21 mouse cellular contexts compared by ENCODE assay signal in the genomic region with DNA sequence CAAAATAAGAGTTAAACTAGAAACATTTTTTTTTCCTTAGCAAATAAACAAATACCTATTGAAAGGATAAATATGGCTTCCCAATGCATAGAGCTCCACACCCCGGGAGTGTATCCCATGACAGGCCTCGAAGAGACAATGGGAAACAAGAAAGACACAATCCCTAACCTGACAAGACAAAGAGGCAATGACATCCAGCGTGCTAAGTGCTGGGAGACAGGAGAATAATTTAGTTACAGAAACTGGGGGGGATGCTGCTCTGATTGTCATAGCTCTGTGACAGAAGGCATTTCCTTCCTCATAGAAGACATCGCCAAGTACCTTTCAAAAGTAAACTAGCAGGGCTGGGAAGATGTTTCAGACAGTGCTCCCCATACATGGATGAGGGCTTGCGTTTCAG.
A peak's percentile ranks its signal among the peaks of the same experiment; 100 is the strongest.
DNase-seq lines count a peak whose midpoint lies in the region; ATAC-seq and TF ChIP-seq lines count a peak whose summit lies in the region.
"Had no signal": no experiment of that assay in that cellular context is flagged by ENCODE, and none has a peak within 500 bp of the region (broad histone marks: within the 10 kb centered on the region; RNA-seq: fewer than 3 reads in every experiment).

No protein-coding gene starts in this region.

- no peak overlapping the region for H3K4me3 ChIP-seq in forebrain, embryonic 12.5 days (replicated peaks)
- no peak overlapping the region for H3K4me3 ChIP-seq in forebrain, embryonic 10.5 days
- H3K4me3 ChIP-seq in kidney, adult 2 months (ENCODE audit: insufficient read depth, low read depth, low read length): no peak overlapping the region
- no peak overlapping the region for H3K4me3 ChIP-seq in kidney, embryonic 15.5 days (replicated peaks)
- H3K4me3 ChIP-seq in forebrain, postnatal 0 days (ENCODE audit: low read depth, low read length): no peak overlapping the region
- no peak overlapping the region for H3K4me3 ChIP-seq in intestine, embryonic 16.5 days (ENCODE audit: low read length)
- H3K4me3 ChIP-seq: embryonic facial prominence, embryonic 12.5 days; heart, embryonic 13.5 days; hindbrain, embryonic 15.5 days had no signal

- no peaks in the 10 kb centered on the region for H3K9me3 ChIP-seq in forebrain, embryonic 12.5 days
- no peaks in the 10 kb centered on the region for H3K9me3 ChIP-seq in forebrain, embryonic 10.5 days
- no peaks in the 10 kb centered on the region for H3K9me3 ChIP-seq in kidney, embryonic 15.5 days (replicated peaks)
- no peaks in the 10 kb centered on the region for H3K9me3 ChIP-seq in forebrain, postnatal 0 days (ENCODE audit: low read length)
- no peaks in the 10 kb centered on the region for H3K9me3 ChIP-seq in intestine, embryonic 16.5 days (ENCODE audit: control insufficient read depth, low read length)
- H3K9me3 ChIP-seq: embryonic facial prominence, embryonic 12.5 days; G1E; heart, embryonic 13.5 days; hindbrain, embryonic 15.5 days had no signal

- WGBS in forebrain, embryonic 12.5 days: 62% methylated on average over 5 of the region's 5 CpGs
- WGBS in forebrain, embryonic 10.5 days: 76% methylated on average over 5 of the region's 5 CpGs
- WGBS in kidney, adult 2 months: 71% methylated on average over 5 of the region's 5 CpGs
- 75% methylated on average over 5 of the region's 5 CpGs for WGBS in kidney, embryonic 15.5 days
- WGBS in forebrain, postnatal 0 days: 58% methylated on average over 5 of the region's 5 CpGs
- 71% methylated on average over 5 of the region's 5 CpGs for WGBS in intestine, embryonic 16.5 days

- no peak overlapping the region for H3K9ac ChIP-seq in forebrain, embryonic 12.5 days
- no peak overlapping the region for H3K9ac ChIP-seq in kidney, embryonic 15.5 days
- H3K9ac ChIP-seq in forebrain, postnatal 0 days: no peak overlapping the region
- H3K9ac ChIP-seq in intestine, embryonic 16.5 days (ENCODE audit: low read depth, low read length): no peak overlapping the region
- H3K9ac ChIP-seq: embryonic facial prominence, embryonic 12.5 days; heart, embryonic 13.5 days; hindbrain, embryonic 15.5 days had no signal

- no peaks in the 10 kb centered on the region for H3K27me3 ChIP-seq in forebrain, embryonic 12.5 days
- H3K27me3 ChIP-seq in forebrain, embryonic 10.5 days (ENCODE audit: poor library complexity, severe bottlenecking): no peaks in the 10 kb centered on the region
- H3K27me3 ChIP-seq in kidney, adult 2 months (replicated peaks; ENCODE audit: control insufficient read depth, insufficient read depth, low read length): no peaks in the 10 kb centered on the region
- no peaks in the 10 kb centered on the region for H3K27me3 ChIP-seq in kidney, embryonic 15.5 days
- H3K27me3 ChIP-seq in forebrain, postnatal 0 days (ENCODE audit: insufficient read depth, low read length): no peaks in the 10 kb centered on the region
- H3K27me3 ChIP-seq in intestine, embryonic 16.5 days (replicated peaks; ENCODE audit: control insufficient read depth, insufficient read depth, low read length): no peaks in the 10 kb centered on the region
- H3K27me3 ChIP-seq: embryonic facial prominence, embryonic 12.5 days; heart, embryonic 13.5 days; hindbrain, embryonic 15.5 days had no signal

- 0 out of 2 replicates have a peak, but pooled peaks have one; percentile 31 for ATAC-seq in forebrain, embryonic 12.5 days (ENCODE audit: low FRiP score)
- no peak for ATAC-seq in kidney, embryonic 15.5 days (replicated peaks; ENCODE audit: low FRiP score)
- ATAC-seq in forebrain, postnatal 0 days: peak; percentile 38; the same call in 1 of the 2 replicates
- no peak for ATAC-seq in intestine, embryonic 16.5 days
- ATAC-seq: CD4-positive, CD25-positive, alpha-beta regulatory T cell, adult 4 months; intestine, postnatal 0 days had no signal

- H3K4me2 ChIP-seq in forebrain, embryonic 12.5 days: no peak overlapping the region
- H3K4me2 ChIP-seq in kidney, embryonic 15.5 days: no peak overlapping the region
- H3K4me2 ChIP-seq in forebrain, postnatal 0 days (ENCODE audit: low read depth): no peak overlapping the region
- no peak overlapping the region for H3K4me2 ChIP-seq in intestine, embryonic 16.5 days (ENCODE audit: low read depth, low read length)
- H3K4me2 ChIP-seq: embryonic facial prominence, embryonic 12.5 days; heart, embryonic 13.5 days had no signal

- no peak for TF ChIP-seq CTCF in kidney, adult 2 months (conservative IDR thresholded peaks at IDR 0.05; ENCODE audit: insufficient read depth, insufficient read length, low read depth, low read length)
- TF ChIP-seq CTCF in brain, embryonic 14.5 days (IDR thresholded peaks at IDR 0.05; ENCODE audit: borderline replicate concordance, extremely low read depth, insufficient read depth, insufficient read length): no peak
- TF ChIP-seq CTCF in forebrain, postnatal 0 days (IDR thresholded peaks at IDR 0.05; ENCODE audit: low read depth): no peak

- TF ChIP-seq POLR2A in kidney, adult 2 months (IDR thresholded peaks at IDR 0.05; ENCODE audit: low read depth, low read length): no peak
- TF ChIP-seq POLR2A in brain, embryonic 14.5 days (IDR thresholded peaks at IDR 0.05; ENCODE audit: borderline replicate concordance, extremely low read depth, insufficient read depth, insufficient read length, poor library complexity, severe bottlenecking): no peak

- H3K36me3 ChIP-seq in forebrain, embryonic 12.5 days (replicated peaks): no peaks in the 10 kb centered on the region
- H3K36me3 ChIP-seq in forebrain, embryonic 10.5 days (replicated peaks): no peaks in the 10 kb centered on the region
- H3K36me3 ChIP-seq in kidney, adult 2 months (ENCODE audit: control insufficient read depth, insufficient read depth, low read length): peaks cover 4% of the 10 kb centered on the region
- H3K36me3 ChIP-seq in kidney, embryonic 15.5 days: no peaks in the 10 kb centered on the region
- H3K36me3 ChIP-seq in forebrain, postnatal 0 days (ENCODE audit: insufficient read depth): no peaks in the 10 kb centered on the region
- no peaks in the 10 kb centered on the region for H3K36me3 ChIP-seq in intestine, embryonic 16.5 days (ENCODE audit: control insufficient read depth, insufficient read depth, low read length)
- H3K36me3 ChIP-seq: embryonic facial prominence, embryonic 12.5 days; G1E; heart, embryonic 13.5 days; hindbrain, embryonic 15.5 days had no signal

- H3K27ac ChIP-seq in forebrain, embryonic 12.5 days: no peak overlapping the region
- no peak overlapping the region for H3K27ac ChIP-seq in forebrain, embryonic 10.5 days
- H3K27ac ChIP-seq in kidney, adult 2 months (ENCODE audit: insufficient read depth, low read depth, low read length): no peak overlapping the region
- no peak overlapping the region for H3K27ac ChIP-seq in kidney, embryonic 15.5 days
- H3K27ac ChIP-seq in forebrain, postnatal 0 days (ENCODE audit: low read depth, low read length): 0 out of 2 replicates have a peak overlapping the region, but pooled peaks have one; percentile 5
- no peak overlapping the region for H3K27ac ChIP-seq in intestine, embryonic 16.5 days (ENCODE audit: low read length)
- H3K27ac ChIP-seq: heart, embryonic 13.5 days; hindbrain, embryonic 15.5 days had no signal

- peaks cover 11% of the 10 kb centered on the region for H3K4me1 ChIP-seq in forebrain, embryonic 12.5 days
- peaks cover 39% of the 10 kb centered on the region for H3K4me1 ChIP-seq in forebrain, embryonic 10.5 days
- H3K4me1 ChIP-seq in kidney, adult 2 months (ENCODE audit: control insufficient read depth, insufficient read depth, low read length): no peaks in the 10 kb centered on the region
- peaks cover 22% of the 10 kb centered on the region for H3K4me1 ChIP-seq in kidney, embryonic 15.5 days
- H3K4me1 ChIP-seq in forebrain, postnatal 0 days (ENCODE audit: insufficient read depth): no peaks in the 10 kb centered on the region
- H3K4me1 ChIP-seq in intestine, embryonic 16.5 days (ENCODE audit: control insufficient read depth, insufficient read depth, low read length): no peaks in the 10 kb centered on the region

- DNase-seq in forebrain, embryonic 10.5 days (ENCODE audit: extremely low spot score, low spot score): no peak
- DNase-seq in kidney, adult 2 months: peak; percentile 28
- DNase-seq in brain, embryonic 14.5 days (ENCODE audit: low read depth): peak; percentile 60
- DNase-seq in forebrain, postnatal 0 days: no peak
- DNase-seq: adrenal gland, adult 8-10 months; adrenal gland, postnatal 36 days; B cell, adult 2 months; cerebellum, adult 11 months; cerebellum, adult 9-10 months; cerebellum, postnatal 25 days; gastrocnemius, postnatal 10 days; heart, postnatal 36 days had no signal

Comparison
In these comparisons a context has a peak if more than half of its experiments do, and no peak if none do; other contexts are left out.
1. ATAC-seq: peak in forebrain, embryonic 12.5 days (single experiment) and forebrain, postnatal 0 days (single experiment); none in kidney, embryonic 15.5 days (single experiment) and intestine, embryonic 16.5 days (single experiment).
2. DNase-seq: peak in kidney, adult 2 months (single experiment) and brain, embryonic 14.5 days (single experiment); none in forebrain, embryonic 10.5 days (single experiment) and forebrain, postnatal 0 days (single experiment).